Mouse (Mus musculus): ENCODE results near the gene Pkp3.
"Not testable (repeated sequence)": the region's sequence is repeated elsewhere in the genome, so short reads cannot be mapped to it uniquely, and the experiment has no call there.

Pkp3 gene

DNA sequence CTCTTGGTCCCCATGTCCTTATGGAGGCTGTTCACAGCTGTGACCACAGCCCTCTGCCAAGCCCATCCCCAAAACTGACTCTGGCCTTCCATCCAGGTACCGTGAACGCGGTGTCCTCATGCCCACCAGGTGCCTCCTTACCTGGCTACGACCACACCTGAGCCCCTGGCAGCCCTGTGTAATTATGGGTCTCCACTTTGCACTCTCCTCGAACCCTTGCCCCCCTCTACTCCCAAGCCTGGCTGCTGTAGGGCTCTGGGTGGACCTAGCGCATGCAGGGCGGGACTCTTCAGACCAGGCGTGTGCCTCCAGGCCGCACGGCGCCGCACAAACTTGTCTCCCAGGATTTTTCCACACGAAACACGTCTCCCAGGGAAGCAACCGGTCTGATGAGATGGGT, at the start of gene Pkp3:
Gene Pkp3, plus strand, starts transcription at position 378 of the 400 bp plus-strand sequence.
- no peak for DNase-seq (ENCODE audit: low spot score)

DNA sequence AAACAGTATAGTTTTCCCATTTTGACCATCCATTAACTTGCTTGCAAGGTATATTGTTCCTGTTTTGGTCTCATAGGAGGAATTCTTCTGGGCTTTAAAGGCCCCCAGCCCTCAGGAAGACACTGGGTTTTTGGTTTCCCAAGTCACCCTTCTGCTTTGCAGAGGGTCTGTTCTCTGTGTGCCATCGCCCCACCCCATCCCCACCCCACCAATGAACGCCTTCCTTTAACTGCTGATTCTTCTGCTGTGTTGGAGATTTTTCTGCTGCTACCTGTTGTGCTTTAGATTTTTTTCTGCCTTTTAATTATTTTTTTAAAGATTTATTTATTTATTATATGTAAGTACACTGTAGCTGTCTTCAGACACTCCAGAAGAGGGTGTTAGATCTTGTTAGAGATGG, 49.2 kb upstream of the Pkp3 start, which contains the start of gene Gm17387:
Gene Gm17387, plus strand, starts transcription at position 301 of the 400 bp plus-strand sequence.
- no peak for DNase-seq (ENCODE audit: low spot score)

DNA sequence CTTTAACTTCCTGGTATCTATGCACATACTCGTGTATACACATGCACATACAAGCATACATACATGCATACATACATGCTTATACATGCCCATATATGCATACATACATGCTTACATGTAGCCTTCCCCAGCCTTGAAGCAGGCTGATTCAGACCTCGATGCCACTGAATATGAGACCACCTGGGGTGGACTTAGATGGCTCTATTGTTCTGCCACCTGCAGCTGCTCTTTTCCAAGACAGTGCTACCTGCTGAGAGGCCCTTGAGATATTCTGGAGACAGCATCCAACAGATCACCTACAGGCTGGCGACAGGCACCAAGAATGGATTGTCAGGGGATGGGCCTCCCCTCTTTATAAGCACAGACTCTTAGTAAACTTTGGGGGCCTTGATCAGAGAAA, 47.6 kb upstream of the Pkp3 start:
- no peak for DNase-seq (ENCODE audit: low spot score)

DNA sequence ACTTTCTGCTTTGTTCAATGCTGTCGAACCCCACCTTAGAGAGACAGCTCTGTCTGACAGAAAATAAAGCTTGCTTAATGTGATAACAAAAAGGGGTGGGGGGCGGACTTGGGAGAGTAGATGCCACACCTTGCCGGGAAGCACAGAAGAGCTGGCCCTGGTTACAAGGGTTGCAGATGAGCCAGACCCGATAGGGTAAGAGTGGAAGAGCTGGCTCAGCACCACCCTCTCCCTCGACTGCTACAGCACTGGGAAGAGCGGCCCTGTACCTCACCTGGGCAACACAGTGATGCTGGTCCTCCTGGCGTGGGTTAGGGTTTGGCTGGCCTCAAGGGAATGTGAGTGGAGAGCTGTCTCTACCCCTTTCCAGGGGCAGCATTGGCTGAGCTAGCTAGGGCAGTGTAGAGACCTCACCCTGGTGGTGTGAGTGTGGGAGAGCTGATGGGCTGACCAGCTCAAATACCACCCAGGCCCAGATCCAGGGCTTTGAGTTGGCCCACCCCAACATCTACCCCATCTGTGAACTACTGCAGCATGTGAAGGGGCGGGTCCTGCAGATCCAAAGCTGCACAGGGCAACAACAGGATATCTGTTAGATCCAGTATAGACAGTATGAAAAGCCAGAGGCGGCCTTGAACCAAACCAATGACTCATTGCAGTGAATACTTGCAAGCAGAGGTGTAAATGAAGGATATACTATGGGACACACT, 45.4 kb upstream of the Pkp3 start:
- DNase-seq (ENCODE audit: low spot score), result no peak

DNA sequence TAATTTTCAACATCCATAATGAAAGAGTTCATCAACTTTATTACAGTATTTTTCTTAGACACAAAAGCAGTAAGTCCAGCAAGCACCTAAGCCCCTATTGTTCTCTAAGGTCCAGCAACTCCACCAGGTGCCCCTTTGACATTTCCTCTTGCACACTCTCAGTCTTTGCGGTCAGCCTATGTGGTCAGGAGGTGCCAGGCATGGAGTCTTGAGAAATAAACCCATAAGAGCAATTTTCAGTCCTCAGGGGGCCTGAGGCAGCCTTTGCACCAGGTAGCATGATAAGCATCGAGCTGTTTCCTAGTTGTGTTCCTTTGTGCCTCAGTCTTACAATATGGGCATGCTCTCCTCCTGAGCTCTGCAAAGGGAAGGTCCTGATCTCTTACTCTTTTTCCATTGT, 41.4 kb upstream of the Pkp3 start:
- not testable (repeated sequence) for DNase-seq (ENCODE audit: low spot score)

DNA sequence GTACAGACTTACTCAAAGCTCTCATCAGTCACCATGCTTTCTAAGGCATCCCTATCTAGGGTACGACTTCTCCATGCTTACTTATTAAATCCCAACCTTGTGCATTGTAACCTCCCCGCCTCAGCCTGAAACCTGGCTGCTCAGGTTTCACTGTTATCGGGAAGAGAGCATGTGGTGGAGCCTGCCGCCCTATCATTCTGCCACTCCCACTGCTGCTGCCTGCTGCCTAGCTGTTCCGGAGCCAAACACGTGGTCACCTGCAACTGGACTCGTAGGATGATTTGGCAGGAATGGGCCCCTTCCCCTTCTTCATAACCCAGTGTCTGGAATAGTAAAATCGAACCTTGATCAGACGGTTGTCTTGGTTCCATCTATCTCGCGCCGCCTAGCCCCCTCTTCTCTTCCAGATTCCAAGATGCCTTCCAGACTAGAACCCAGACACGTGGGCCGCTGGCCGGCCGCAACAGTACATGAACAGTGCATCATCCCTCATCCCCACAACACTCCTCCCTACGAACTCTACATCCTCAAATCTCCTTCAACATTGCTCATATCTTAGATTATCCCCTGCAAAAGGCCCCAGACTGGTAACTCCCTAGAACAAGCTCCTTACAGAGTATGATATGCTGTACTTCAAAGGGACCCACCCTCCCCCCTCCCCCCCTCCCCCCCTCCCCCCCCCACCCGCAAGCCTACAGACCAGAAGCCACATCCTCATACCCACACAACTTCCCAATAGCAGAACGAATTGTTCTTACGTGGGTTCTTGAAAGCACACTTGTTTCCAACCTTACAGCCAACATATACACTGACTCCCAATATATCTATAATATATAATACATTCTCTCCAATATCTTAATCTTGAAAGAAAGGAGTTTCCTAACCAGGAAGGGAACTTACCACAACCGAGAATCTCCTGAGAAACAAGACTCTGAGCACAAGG, 39.7 kb upstream of the Pkp3 start:
- DNase-seq (ENCODE audit: low spot score), result no peak

DNA sequence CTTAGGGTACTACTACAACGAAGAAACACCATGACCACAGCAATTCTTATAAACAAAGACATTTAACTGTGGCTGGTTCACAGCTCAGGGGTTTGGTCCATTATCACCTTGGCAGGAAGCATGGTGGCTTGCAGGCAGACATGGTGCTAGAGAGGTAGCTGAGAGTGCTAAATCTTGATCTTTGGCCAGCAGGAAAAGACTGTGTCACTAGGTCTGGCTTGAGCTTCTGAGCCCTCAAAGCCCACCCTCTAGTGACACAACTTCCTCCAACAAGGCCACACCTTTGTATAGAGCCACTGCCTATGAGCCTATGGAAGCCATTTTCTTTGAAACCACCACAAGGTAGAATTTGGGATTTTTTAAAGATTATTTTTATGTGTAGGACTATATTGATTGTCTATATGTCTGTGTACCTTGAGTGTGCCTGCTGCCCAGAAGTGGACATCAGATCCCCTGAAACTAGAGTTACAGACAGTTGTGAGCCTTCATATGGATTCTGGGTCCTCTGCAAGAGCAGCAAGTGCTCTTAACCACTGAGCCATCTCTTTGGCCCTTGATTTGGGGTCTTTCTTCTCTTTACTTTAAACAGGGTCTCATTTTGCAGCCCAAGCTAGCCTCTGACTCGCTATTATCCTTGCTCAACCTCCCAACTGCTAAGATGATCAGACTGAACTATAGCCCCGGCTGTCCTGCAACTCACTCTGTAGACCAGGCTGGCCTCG, 38.5 kb upstream of the Pkp3 start:
- DNase-seq (ENCODE audit: low spot score), result no peak

DNA sequence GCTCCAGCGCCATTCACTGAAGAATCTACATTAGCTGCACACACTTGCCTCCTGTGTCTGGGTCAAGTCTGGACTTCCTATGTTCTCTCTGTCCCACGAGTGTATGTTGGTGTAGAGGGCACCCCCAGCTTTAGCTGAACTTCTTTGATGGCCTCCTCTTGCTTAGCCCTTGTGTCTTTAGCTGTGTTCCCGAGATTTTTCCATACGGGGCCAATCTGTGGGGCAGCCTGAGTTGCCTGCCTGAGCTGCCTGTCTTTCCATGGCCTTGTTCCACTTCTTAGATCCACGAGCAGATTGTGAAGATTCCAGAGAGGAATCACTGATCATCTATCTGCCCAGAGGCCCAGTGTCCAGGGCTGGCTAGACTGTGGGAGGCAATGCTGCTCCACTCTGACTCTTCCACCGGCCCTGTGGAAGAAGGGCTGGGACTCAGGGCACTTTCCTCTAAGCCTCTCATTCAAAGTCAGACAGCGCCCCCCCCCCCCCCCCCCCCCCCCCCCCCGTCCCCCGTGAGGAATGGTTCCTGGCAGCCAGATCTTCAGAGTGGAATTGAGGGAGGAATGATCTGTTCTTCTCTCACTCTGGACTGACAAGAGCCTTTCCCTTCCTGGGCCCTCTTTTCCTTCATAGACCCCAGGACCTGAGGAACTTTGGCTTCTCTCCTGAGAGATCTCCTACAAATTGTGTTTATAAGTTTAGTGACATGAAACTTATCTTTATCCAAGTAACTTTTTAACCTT, 37.0 kb upstream of the Pkp3 start:
- DNase-seq (ENCODE audit: low spot score), result no peak

DNA sequence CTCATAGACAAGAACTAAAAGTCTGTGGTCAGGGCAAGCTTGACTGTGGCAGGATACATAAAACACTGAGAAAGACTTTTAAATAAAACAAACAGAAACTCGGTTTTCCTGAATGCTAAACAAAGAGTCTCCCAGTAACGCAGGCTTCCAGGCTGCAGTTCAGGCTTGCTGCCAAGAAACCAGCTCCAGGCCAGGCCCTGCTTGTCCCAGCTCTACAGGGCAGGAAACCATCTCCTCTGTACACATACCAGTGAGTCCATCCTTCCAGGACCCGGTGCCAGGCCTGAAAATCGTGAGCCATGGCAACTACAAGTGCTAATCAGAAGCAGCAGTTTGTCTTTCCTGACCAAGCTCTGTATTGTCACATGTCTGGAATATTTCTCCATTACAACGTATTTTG, 36.4 kb upstream of the Pkp3 start:
- DNase-seq (ENCODE audit: low spot score), result peak; percentile 67

DNA sequence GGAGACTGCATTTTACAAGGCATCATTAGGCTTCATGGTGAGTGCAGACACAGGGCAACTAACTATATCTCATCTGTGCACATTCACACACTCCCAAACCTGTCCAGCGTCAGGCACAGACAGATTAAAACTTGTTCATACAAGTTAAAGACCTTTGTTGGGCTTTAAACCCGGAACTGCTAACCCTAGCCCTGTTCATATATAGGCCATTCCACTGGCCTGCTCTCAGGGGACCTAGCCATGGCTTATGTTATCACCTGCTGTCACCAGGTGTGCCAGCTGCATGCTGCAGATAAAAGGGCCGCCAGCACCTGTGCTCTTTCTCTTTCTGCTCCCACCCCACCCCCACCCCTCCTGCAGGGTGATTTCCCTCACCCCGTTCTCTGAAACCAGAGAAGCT, 35.5 kb upstream of the Pkp3 start:
- no peak for DNase-seq (ENCODE audit: low spot score)

DNA sequence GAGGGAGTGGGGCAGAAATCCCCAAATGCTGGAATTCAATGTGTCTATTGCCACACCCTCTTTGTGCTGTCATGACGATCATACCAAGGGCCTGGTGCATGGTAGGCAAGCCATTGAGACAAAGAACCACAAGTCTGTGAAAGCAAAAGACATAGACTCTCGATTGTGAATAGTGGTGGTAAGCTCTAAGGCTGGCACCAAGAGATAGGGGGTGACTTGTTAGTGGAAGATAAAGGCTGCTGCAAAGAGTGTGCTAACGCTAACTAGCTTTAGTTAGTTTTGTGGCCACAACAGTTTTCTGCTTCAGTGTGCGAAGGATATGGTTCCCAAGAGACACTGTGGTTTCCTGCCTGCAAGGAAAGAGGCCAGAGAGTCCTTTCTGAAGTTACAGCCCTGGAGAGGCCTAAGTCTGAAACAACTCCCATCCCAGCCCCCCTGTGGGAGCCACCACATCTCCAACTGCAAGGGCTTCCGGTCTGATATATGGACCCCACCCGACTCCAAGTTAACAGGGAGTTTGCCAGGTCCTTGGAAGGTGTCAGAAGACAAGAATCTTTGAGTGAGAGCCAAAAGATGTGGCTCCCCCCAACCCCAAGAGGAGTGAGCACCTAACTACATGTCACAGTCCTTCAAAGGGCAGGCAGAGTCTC, 31.0 kb upstream of the Pkp3 start:
- no peak for DNase-seq (ENCODE audit: low spot score)

DNA sequence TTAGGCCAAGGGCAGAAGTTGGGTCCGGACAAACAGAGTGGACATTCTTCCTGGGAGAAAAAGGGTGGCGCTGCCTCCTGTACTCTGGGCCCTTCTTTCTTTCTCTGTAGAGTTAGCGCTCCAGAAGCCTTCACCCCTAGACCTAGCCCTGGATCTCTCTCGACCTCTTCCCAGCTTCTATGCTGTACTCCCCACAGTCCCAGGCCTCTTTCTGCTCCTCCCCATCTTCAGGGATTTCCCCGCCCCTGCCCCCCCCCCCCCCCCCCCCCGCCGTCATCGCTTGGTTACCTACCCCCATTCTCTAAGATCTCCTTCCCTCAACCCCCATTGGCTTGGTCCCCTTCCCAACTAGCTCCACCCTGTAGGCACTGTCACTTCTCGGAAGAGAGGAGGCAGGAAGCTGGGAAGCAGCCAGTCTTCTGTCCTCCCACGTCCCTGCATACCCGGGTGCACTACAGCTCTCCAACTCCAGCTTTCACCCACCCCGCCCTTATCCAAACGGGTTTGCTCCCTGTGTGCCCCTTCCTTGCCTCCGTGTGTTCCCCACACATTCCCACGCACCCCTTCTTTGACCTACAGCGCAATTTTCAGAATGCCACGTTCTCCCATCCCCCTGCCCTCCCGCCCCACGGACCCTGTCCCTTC, 30.3 kb upstream of the Pkp3 start:
- DNase-seq (ENCODE audit: low spot score), result peak; percentile 66

DNA sequence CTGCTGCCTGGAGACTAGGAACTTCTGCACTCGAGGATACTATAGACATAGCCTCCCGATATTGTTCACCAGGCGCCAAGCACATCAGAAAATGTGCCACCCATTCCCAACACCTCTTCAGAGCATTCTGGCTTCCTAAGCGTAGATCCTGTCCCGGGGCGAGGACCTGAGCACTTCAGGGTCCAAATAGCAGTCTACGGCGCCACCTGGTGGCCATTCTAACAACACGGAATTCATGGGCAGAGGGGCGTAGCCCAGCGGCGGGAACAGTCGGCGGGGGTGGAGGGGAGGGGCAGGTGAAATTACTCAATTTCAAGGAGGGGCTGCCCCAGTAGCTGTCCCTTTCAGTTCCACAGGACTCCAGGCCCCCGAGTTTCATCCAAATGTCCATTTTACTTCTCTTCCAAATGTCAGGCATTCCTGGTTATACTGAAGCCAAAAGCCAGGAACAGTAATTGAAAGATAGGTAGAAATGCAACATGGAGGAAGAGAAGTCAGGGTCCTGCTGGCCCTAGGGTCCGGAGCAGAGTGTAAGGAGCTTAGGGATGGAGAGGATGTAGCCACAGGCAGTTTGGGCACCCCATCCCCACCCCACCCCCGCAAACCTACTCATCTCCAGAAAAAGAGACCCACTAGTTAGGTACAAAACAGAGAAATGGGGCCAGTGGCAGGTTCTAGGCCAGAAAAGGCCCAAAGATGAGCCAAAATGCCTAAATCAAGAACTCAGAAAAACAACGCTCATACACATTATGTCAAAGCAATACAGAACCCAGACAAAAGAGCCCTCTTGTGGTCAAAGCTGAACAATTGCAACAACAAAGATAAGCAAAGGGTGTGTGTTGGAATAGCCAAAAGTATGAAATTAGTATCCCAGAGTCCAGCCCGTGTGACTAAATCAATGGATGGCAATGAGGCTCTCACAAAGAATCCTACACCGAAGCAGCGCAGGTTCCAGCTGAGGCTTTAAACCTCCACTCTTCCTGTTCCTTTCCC, 29.5 kb upstream of the Pkp3 start:
- peak; percentile 90 for DNase-seq (ENCODE audit: low spot score)

DNA sequence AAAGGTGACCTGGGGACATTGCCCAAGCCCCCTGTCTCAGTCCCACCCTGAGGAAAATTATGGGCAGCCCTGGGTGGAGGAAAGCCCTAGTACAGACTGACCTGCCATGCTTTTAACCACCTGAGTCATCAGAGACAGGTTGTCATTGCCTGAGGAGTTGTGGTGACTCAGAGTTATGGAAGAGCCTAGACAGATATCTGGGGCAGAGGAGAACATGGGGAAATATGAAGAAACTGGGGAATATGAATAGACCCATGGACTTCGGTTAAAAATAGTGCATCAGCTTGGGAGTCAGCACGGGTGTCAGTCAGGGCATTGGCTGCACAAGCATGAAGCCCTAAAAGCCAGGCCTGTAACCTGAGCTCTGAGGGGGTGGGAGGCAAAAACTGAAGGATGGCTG, 28.7 kb upstream of the Pkp3 start:
- DNase-seq (ENCODE audit: low spot score), result no peak

DNA sequence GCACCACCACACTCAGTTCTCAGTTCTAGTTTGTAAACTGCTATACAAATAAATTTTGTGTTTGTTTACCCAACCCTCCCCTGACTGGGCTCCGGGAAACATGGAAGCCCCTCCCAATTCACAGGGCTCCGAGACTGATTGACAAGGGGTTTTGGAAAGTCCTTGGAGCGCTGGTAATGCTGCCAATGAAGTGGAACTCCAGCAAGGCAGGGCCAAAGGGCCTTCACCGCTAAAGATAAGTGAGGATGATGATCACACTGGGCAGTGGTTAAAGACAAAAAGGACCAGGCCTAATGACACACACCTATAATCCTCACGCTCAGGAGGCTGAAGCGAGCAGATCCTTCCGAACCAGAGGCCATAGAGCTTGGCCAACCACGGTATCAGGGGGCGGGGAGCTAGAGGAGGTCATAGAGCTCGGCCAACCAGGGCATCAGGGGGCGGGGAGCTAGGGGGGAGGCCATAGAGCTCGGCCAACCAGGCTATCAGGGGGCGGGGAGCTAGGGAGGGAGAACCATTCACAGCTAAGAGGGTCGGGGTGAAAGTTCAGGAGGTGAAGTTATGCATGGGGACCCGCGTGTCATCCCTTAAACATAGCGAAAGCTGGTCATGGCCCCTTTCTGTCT, 26.8 kb upstream of the Pkp3 start:
- no peak for DNase-seq (ENCODE audit: low spot score)

DNA sequence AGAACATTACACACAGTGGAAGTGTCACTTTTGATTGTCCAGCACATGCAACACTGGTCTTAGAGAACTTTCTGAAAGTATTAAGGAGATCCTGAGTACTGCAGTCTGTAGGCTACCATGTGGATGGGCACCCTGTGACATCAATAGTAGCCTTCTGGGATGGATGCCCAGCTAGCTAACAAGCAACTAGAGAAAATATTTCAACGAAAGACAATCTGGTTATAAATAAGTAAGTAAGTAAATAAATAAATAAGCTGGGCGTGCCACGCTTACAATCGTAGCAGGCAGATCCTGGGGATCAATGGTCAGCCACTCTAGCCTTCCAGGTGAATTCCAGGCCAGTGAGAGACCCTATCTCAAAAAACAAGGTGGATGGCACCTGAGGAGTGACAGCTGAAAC, 26.0 kb upstream of the Pkp3 start:
- DNase-seq (ENCODE audit: low spot score), result no peak

DNA sequence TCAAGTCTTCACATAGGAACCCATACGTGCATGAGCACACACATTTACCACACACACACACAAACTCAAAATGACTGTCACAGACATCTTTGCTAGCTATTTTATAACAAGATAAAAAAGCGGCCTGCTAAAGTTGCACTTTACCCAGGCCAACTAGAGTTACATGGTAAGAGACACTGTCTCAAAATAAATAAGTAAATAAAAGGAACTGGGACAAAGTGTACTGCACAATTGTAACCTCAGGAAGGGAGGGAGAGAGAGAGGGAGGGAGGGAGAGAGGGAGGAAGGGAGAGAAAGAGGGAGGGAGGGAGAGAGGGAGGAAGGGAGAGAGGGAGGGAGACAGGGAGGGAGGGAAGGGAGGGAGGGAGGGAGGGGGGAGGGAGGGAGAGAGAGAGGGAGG, 25.6 kb upstream of the Pkp3 start:
- no peak for DNase-seq (ENCODE audit: low spot score)

DNA sequence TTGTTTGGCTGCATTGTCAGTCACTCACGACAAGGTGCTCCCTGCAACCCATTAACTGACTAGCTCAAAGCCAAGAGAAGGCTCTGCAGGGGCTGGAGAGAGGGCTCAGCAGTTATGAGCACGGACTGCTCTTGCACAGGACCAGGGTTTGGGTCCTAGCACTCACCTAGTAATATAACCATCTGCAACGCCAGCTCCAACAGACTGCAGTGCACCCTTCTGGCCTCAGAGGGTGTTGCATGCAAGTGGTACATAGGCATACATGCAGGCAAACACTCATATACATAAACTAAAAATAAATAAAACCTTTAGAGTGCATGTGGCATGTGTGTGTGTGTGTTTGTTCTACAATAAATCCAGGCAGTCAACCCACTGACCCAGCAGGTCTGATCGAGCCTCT, 22.2 kb upstream of the Pkp3 start:
- no peak for DNase-seq (ENCODE audit: low spot score)

DNA sequence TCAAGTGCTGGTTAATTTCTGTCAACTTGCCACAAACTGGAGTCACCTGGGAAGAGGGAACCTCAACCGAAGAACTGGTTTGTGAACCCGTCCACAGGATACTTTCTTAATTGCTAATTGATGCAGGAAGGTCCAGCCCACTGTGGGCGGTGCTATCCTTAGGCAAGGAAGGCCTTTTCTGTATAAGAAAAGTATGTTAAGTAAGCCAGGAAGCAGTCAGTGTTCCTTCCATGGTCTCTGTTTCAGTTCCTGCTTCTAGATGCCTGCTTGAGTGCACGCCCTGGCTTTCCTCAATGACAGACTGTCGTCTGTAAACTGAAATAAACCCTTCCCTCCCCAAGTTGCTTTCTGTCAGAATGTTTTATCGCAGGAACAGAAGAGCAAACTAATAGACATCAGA, 21.0 kb upstream of the Pkp3 start:
- no peak for DNase-seq (ENCODE audit: low spot score)
